Mouse (Mus musculus): ENCODE measurements around the gene Anxa9.

Anxa9 gene

GRCm38 (mm10) chr3:95315094-95315843 is 8.3 kb upstream of the Anxa9 start:
- in situ Hi-C loops (cut with MboI; ENCODE audit: low pct_unique_long_range_greater_than_20kb in 1 of 2, low sequenced_read_pairs in 2 of 2, unreplicated experiment in 1 of 2) = no loop called here

GRCm38 (mm10) chr3:95314486-95315093 is 7.6 kb upstream of the Anxa9 start, which contains the start of gene Cers2:
Cers2 (plus strand) TSS chr3:95314791.
- in situ Hi-C loops (cut with MboI; ENCODE audit: low pct_unique_long_range_greater_than_20kb in 1 of 2, low sequenced_read_pairs in 2 of 2, unreplicated experiment in 1 of 2) = no loop called here

- in situ Hi-C loops (cut with MboI; ENCODE audit: low pct_unique_long_range_greater_than_20kb in 1 of 2, low sequenced_read_pairs in 2 of 2, unreplicated experiment in 1 of 2) = no loop called here
These were observed 7.1 kb upstream of the Anxa9 start for GRCm38 (mm10) chr3:95314075-95314474.

- in situ Hi-C loops (cut with MboI; ENCODE audit: low pct_unique_long_range_greater_than_20kb in 1 of 2, low sequenced_read_pairs in 2 of 2, unreplicated experiment in 1 of 2) = no loop called here
These were observed 6.5 kb upstream of the Anxa9 start for GRCm38 (mm10) chr3:95313476-95313875.

- in situ Hi-C loops (cut with MboI; ENCODE audit: low pct_unique_long_range_greater_than_20kb in 1 of 2, low sequenced_read_pairs in 2 of 2, unreplicated experiment in 1 of 2) = no loop called here
These were observed 5.6 kb upstream of the Anxa9 start for GRCm38 (mm10) chr3:95312623-95313022.

GRCm38 (mm10) chr3:95310968-95311882 is 4.2 kb upstream of the Anxa9 start:
- in situ Hi-C loops (cut with MboI; ENCODE audit: low pct_unique_long_range_greater_than_20kb in 1 of 2, low sequenced_read_pairs in 2 of 2, unreplicated experiment in 1 of 2) = no loop called here

- in situ Hi-C loops (cut with MboI; ENCODE audit: low pct_unique_long_range_greater_than_20kb in 1 of 2, low sequenced_read_pairs in 2 of 2, unreplicated experiment in 1 of 2) = no loop called here
These were observed 3.5 kb upstream of the Anxa9 start for GRCm38 (mm10) chr3:95310496-95310895.

GRCm38 (mm10) chr3:95306244-95306643 is 732 bp downstream of the Anxa9 start:
- in situ Hi-C loops (cut with MboI; ENCODE audit: low pct_unique_long_range_greater_than_20kb in 1 of 2, low sequenced_read_pairs in 2 of 2, unreplicated experiment in 1 of 2) = loop anchor here in 1 of 2 experiments (10.0 kb wide), 1 partner anchor 99 kb away; the partner anchor contains the start of gene 4930558C23Rik

- in situ Hi-C loops (cut with MboI; ENCODE audit: low pct_unique_long_range_greater_than_20kb in 1 of 2, low sequenced_read_pairs in 2 of 2, unreplicated experiment in 1 of 2) = loop anchor here in 1 of 2 experiments (10.0 kb wide), 1 partner anchor 104 kb away; the partner anchor contains the start of gene 4930558C23Rik
These were observed 5.7 kb downstream of the Anxa9 start for GRCm38 (mm10) chr3:95301204-95301796.

- in situ Hi-C loops (cut with MboI; ENCODE audit: low pct_unique_long_range_greater_than_20kb in 1 of 2, low sequenced_read_pairs in 2 of 2, unreplicated experiment in 1 of 2) = no loop called here
These were observed 9.0 kb downstream of the Anxa9 start for GRCm38 (mm10) chr3:95298018-95298417.

GRCm38 (mm10) chr3:95296103-95296469 is 10.9 kb downstream of the Anxa9 start:
- in situ Hi-C loops (cut with MboI; ENCODE audit: low pct_unique_long_range_greater_than_20kb in 1 of 2, low sequenced_read_pairs in 2 of 2, unreplicated experiment in 1 of 2) = no loop called here

- in situ Hi-C loops (cut with MboI; ENCODE audit: low pct_unique_long_range_greater_than_20kb in 1 of 2, low sequenced_read_pairs in 2 of 2, unreplicated experiment in 1 of 2) = no loop called here
These were observed 11.5 kb downstream of the Anxa9 start for GRCm38 (mm10) chr3:95295321-95296102.

GRCm38 (mm10) chr3:95294718-95295117 is 12.3 kb downstream of the Anxa9 start:
- in situ Hi-C loops (cut with MboI; ENCODE audit: low pct_unique_long_range_greater_than_20kb in 1 of 2, low sequenced_read_pairs in 2 of 2, unreplicated experiment in 1 of 2) = no loop called here

- in situ Hi-C loops (cut with MboI; ENCODE audit: low pct_unique_long_range_greater_than_20kb in 1 of 2, low sequenced_read_pairs in 2 of 2, unreplicated experiment in 1 of 2) = no loop called here
These were observed 12.7 kb downstream of the Anxa9 start for GRCm38 (mm10) chr3:95294316-95294715.

GRCm38 (mm10) chr3:95293537-95293936 is 13.4 kb downstream of the Anxa9 start:
- in situ Hi-C loops (cut with MboI; ENCODE audit: low pct_unique_long_range_greater_than_20kb in 1 of 2, low sequenced_read_pairs in 2 of 2, unreplicated experiment in 1 of 2) = no loop called here

- in situ Hi-C loops (cut with MboI; ENCODE audit: low pct_unique_long_range_greater_than_20kb in 1 of 2, low sequenced_read_pairs in 2 of 2, unreplicated experiment in 1 of 2) = no loop called here
These were observed 14.1 kb downstream of the Anxa9 start for GRCm38 (mm10) chr3:95292899-95293298.

- in situ Hi-C loops (cut with MboI; ENCODE audit: low pct_unique_long_range_greater_than_20kb in 1 of 2, low sequenced_read_pairs in 2 of 2, unreplicated experiment in 1 of 2) = no loop called here
These were observed 15.9 kb downstream of the Anxa9 start for GRCm38 (mm10) chr3:95291041-95291440.

- in situ Hi-C loops (cut with MboI; ENCODE audit: low pct_unique_long_range_greater_than_20kb in 1 of 2, low sequenced_read_pairs in 2 of 2, unreplicated experiment in 1 of 2) = no loop called here
These were observed 16.8 kb downstream of the Anxa9 start for GRCm38 (mm10) chr3:95290156-95290555.
